Comparison of ENCODE assay signal across 8 mouse cellular contexts in genomic region chr5:124113030-124113429, GRCm38 (mm10). TPM values are rescaled to one million over a fixed set of nuclear protein-coding genes. Genes with fewer than 3 reads are reported as not detected.
DNase-seq lines count a peak whose midpoint lies in the region; ATAC-seq and TF ChIP-seq lines count a peak whose summit lies in the region.

No protein-coding gene starts in this region.

- peak overlapping the region; percentile 91 for H3K4me2 ChIP-seq in hindbrain, embryonic 13.5 days
- peak overlapping the region; percentile 95 for H3K4me2 ChIP-seq in limb, embryonic 12.5 days
- H3K4me2 ChIP-seq in midbrain, embryonic 13.5 days (replicated peaks): peak overlapping the region; percentile 76

- intact Hi-C loops in left cerebral cortex, adult 2 months (cut with DNase I): no loop called here

- H3K27ac ChIP-seq in left cerebral cortex, adult 2 months: peak overlapping the region; percentile 95
- peak overlapping the region; percentile 96 for H3K27ac ChIP-seq in hindbrain, embryonic 13.5 days
- H3K27ac ChIP-seq in limb, embryonic 12.5 days: no peak overlapping the region
- H3K27ac ChIP-seq in midbrain, embryonic 13.5 days: peak overlapping the region; percentile 88

- H3K36me3 ChIP-seq in hindbrain, embryonic 13.5 days: peaks cover 22% of the 10 kb centered on the region
- peaks cover 15% of the 10 kb centered on the region for H3K36me3 ChIP-seq in limb, embryonic 12.5 days
- H3K36me3 ChIP-seq in midbrain, embryonic 13.5 days: peaks cover 11% of the 10 kb centered on the region

- no peaks in the 10 kb centered on the region for H3K9me3 ChIP-seq in hindbrain, embryonic 13.5 days
- no peaks in the 10 kb centered on the region for H3K9me3 ChIP-seq in limb, embryonic 12.5 days
- H3K9me3 ChIP-seq in midbrain, embryonic 13.5 days: no peaks in the 10 kb centered on the region

- H3K27me3 ChIP-seq in hindbrain, embryonic 13.5 days: no peaks in the 10 kb centered on the region
- no peaks in the 10 kb centered on the region for H3K27me3 ChIP-seq in limb, embryonic 12.5 days
- H3K27me3 ChIP-seq in midbrain, embryonic 13.5 days: no peaks in the 10 kb centered on the region

- TF ChIP-seq CTCF in left cerebral cortex, adult 2 months (IDR thresholded peaks at IDR 0.05): peak; percentile 59

- ATAC-seq in erythroblast, adult 5-6 weeks (replicated peaks; ENCODE audit: low FRiP score, poor library complexity, severe bottlenecking): peak; percentile 50
- ATAC-seq in hindbrain, embryonic 13.5 days (ENCODE audit: low FRiP score): no peak
- no peak for ATAC-seq in limb, embryonic 12.5 days (ENCODE audit: insufficient number of reproducible peaks, insufficient read depth, low FRiP score, low TSS enrichment, low read depth)
- ATAC-seq in midbrain, embryonic 13.5 days: no peak

- H3K9ac ChIP-seq in hindbrain, embryonic 13.5 days: peak overlapping the region; percentile 85
- H3K9ac ChIP-seq in limb, embryonic 12.5 days (replicated peaks): peak overlapping the region; percentile 69
- peak overlapping the region; percentile 81 for H3K9ac ChIP-seq in midbrain, embryonic 13.5 days (replicated peaks)

- 16% methylated on average over 14 of the region's 14 CpGs for WGBS in hindbrain, embryonic 13.5 days
- 18% methylated on average over 14 of the region's 14 CpGs for WGBS in limb, embryonic 12.5 days
- WGBS in midbrain, embryonic 13.5 days: 13% methylated on average over 14 of the region's 14 CpGs

- H3K4me1 ChIP-seq in hindbrain, embryonic 13.5 days (replicated peaks): peaks cover 56% of the 10 kb centered on the region
- H3K4me1 ChIP-seq in limb, embryonic 12.5 days (replicated peaks): peaks cover 40% of the 10 kb centered on the region
- peaks cover 40% of the 10 kb centered on the region for H3K4me1 ChIP-seq in midbrain, embryonic 13.5 days (replicated peaks)

- DNase-seq in left cerebral cortex, adult 2 months (ENCODE audit: extremely low spot score in 1 of 2, low spot score in 2 of 2): peak in 1 of 2 experiments; percentile 68
- DNase-seq in left cerebral cortex, adult 8-10 months (ENCODE audit: low spot score in 2 of 2): no peak
- DNase-seq in adrenal gland, postnatal 36 days: peak; percentile 84 to 87
- peak; percentile 78 for DNase-seq in testis, postnatal 10 days (ENCODE audit: low spot score)

- peak overlapping the region; percentile 84 for H3K4me3 ChIP-seq in left cerebral cortex, adult 2 months
- H3K4me3 ChIP-seq in hindbrain, embryonic 13.5 days: peak overlapping the region; percentile 87
- peak overlapping the region; percentile 73 for H3K4me3 ChIP-seq in limb, embryonic 12.5 days (replicated peaks)
- H3K4me3 ChIP-seq in midbrain, embryonic 13.5 days (replicated peaks): peak overlapping the region; percentile 82

RNA-seq across cellular contexts. Expression of gene Ogfod2, which starts 0.9 kb away (rescaled TPM):
- total RNA-seq in left cerebral cortex, adult 2 months (2021): 10 to 100 TPM; 35.4 to 39.1 TPM
- 10 to 100 TPM; 29.4 to 36.2 (median 32.3) TPM for total RNA-seq in left cerebral cortex, adult 8-10 months (2022)
- 10 to 100 TPM; 34.2 to 41.1 TPM for total RNA-seq in adrenal gland, postnatal 36 days (2021)
- total RNA-seq in erythroblast, adult 5-6 weeks (2015; ENCODE audit: low replicate concordance): 4.8 and 6.9 TPM in 2 replicates
- 13.9 and 19.9 TPM in 2 replicates for total RNA-seq in erythroblast, adult 5-6 weeks (2017; ENCODE audit: low replicate concordance)
- 29.4 and 34.0 TPM in 2 replicates for polyA plus RNA-seq in hindbrain, embryonic 13.5 days (2015; fragmentation: Nextera tagmentation; extraction: Ambion mirVana)
- 13.9 and 18.5 TPM in 2 replicates for polyA plus RNA-seq in limb, embryonic 12.5 days (2016; fragmentation: Nextera tagmentation; extraction: Ambion mirVana)
- polyA plus RNA-seq in midbrain, embryonic 13.5 days (2015; fragmentation: Nextera tagmentation; extraction: Ambion mirVana): 25.4 and 30.6 TPM in 2 replicates

RNA-seq across cellular contexts. Expression of gene Arl6ip4, which starts 2.9 kb away (rescaled TPM):
- total RNA-seq in left cerebral cortex, adult 2 months (2021): 10 to 100 TPM; 46.7 to 52.1 TPM
- 10 to 100 TPM; 58.5 to 70.6 (median 61.2) TPM for total RNA-seq in left cerebral cortex, adult 8-10 months (2022)
- total RNA-seq in adrenal gland, postnatal 36 days (2021): 10 to 100 TPM; 50.0 to 69.2 TPM
- total RNA-seq in erythroblast, adult 5-6 weeks (2015; ENCODE audit: low replicate concordance): 18.4 and 22.9 TPM in 2 replicates
- 12.2 and 65.1 TPM in 2 replicates for total RNA-seq in erythroblast, adult 5-6 weeks (2017; ENCODE audit: low replicate concordance)
- 71.7 and 75.1 TPM in 2 replicates for polyA plus RNA-seq in hindbrain, embryonic 13.5 days (2015; fragmentation: Nextera tagmentation; extraction: Ambion mirVana)
- polyA plus RNA-seq in limb, embryonic 12.5 days (2016; fragmentation: Nextera tagmentation; extraction: Ambion mirVana): 117 and 127 TPM in 2 replicates
- 82.3 and 85.8 TPM in 2 replicates for polyA plus RNA-seq in midbrain, embryonic 13.5 days (2015; fragmentation: Nextera tagmentation; extraction: Ambion mirVana)

RNA-seq across cellular contexts. Expression of gene Abcb9, which starts 17.4 kb away (rescaled TPM):
- 10 to 100 TPM; 55.0 to 57.3 TPM for total RNA-seq in left cerebral cortex, adult 2 months (2021)
- 10 to 100 TPM; 54.5 to 61.4 (median 56.3) TPM for total RNA-seq in left cerebral cortex, adult 8-10 months (2022)
- total RNA-seq in adrenal gland, postnatal 36 days (2021): 10 to 100 TPM; 10.8 to 11.4 TPM
- total RNA-seq in erythroblast, adult 5-6 weeks (2015; ENCODE audit: low replicate concordance): 13.8 and 15.5 TPM in 2 replicates
- 19.1 and 23.4 TPM in 2 replicates for total RNA-seq in erythroblast, adult 5-6 weeks (2017; ENCODE audit: low replicate concordance)
- 7.1 and 8.3 TPM in 2 replicates for polyA plus RNA-seq in hindbrain, embryonic 13.5 days (2015; fragmentation: Nextera tagmentation; extraction: Ambion mirVana)
- 0.66 and 1.5 TPM in 2 replicates for polyA plus RNA-seq in limb, embryonic 12.5 days (2016; fragmentation: Nextera tagmentation; extraction: Ambion mirVana)
- 4.7 and 4.9 TPM in 2 replicates for polyA plus RNA-seq in midbrain, embryonic 13.5 days (2015; fragmentation: Nextera tagmentation; extraction: Ambion mirVana)

Comparison
In these comparisons a context has a peak if more than half of its experiments do, and no peak if none do; other contexts are left out.
1. DNase-seq: peak in adrenal gland, postnatal 36 days (2 of 2) and testis, postnatal 10 days (single experiment); none in left cerebral cortex, adult 8-10 months (0 of 2).
2. Peak in every context shown above with its lines, with median percentiles within 50 percentile points of each other: H3K4me3 ChIP-seq, H3K4me2 ChIP-seq and H3K9ac ChIP-seq.